Mouse (Mus musculus) heart, adult 8-10 months (tissue): ENCODE results near the gene Me3. TPM values are rescaled to one million over a fixed set of nuclear protein-coding genes. Genes with fewer than 3 reads are reported as not detected.
"Not testable (repeated sequence)": the region's sequence is repeated elsewhere in the genome, so short reads cannot be mapped to it uniquely, and the experiment has no call there.

Source experiments
- DNase-seq: peaks from one replicate; pipeline ENCODE4 v3.0.0; 2022; ENCODE audit warnings: low spot score
- total RNA-seq, 4 experiments: library from RNA; stranded (reverse); gene quantifications; 2 replicates each; pipeline ENCODE4 v1.2.4; 2022

Gene Me3
- total RNA-seq, 4 experiments from 2014 or later, result 141 to 151 (median 146) TPM

DNA sequence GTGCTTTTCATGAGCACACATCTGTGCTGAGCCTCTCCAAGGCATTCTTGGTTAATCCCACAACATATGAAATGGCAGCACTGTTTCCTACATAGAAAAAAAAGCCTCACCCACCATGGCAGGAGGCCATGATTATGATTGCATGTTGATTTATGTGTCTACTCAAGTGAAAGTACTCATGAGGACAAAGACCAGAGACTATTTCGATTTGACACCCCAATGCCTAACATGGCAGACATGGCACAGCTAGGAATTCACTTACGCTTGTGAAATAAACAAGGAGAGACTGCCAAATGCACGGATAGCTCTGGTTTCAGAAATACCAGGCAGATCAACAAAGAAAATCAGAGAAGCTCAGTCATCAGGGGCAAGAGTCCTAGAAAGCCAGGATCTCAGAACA is 96.2 kb downstream of the Me3 start:
- DNase-seq, result no peak

GRCm38 (mm10) chr7:89730514-89730913 is 98.3 kb downstream of the Me3 start:
- no peak for DNase-seq

DNA sequence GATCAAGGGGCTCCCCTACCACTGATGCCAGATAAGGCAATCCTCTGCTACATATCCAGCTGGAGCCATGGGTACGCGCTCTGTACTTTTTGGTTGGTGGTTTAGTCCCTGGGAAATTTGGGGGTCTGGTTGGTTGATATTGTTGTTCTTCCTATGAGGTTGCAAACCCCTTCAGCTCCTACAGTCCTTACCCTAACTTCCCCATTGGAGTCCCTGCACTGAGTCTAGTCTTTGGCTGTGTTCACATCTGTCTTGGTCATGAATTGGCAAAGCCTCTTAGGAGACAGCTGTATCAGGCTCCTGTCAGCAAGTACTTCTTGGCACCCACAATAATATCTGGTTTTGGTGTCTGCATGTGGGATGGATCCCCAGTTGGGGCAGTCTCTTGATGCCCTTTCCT is 98.9 kb downstream of the Me3 start:
- DNase-seq, result not testable (repeated sequence)

DNA sequence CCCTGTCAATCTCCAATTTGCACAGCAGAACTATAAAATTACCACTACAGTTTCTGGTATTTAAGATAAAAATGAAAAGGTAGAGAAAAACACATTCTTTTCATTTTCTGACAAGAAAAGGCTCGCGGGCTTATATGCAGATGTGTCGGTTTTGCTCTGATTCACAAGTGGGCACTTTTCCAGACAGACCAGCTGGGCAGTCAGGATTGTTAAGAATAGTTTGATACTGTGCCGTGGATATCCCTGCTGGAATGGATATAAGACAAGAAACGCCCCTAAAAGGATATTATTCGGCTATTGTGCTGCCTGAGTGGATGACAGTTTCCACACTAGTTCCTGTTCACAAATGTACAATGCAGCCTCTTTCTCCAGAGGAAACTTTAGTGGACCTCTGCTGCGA is 116.2 kb downstream of the Me3 start:
- DNase-seq, result peak; percentile 26

- DNase-seq, result no peak
These were observed 117.0 kb downstream of the Me3 start for GRCm38 (mm10) chr7:89749183-89749582.

GRCm38 (mm10) chr7:89766678-89767508 is 134.7 kb downstream of the Me3 start:
- no peak for DNase-seq

GRCm38 (mm10) chr7:89769106-89769896 is 137.1 kb downstream of the Me3 start:
- no peak for DNase-seq

DNA sequence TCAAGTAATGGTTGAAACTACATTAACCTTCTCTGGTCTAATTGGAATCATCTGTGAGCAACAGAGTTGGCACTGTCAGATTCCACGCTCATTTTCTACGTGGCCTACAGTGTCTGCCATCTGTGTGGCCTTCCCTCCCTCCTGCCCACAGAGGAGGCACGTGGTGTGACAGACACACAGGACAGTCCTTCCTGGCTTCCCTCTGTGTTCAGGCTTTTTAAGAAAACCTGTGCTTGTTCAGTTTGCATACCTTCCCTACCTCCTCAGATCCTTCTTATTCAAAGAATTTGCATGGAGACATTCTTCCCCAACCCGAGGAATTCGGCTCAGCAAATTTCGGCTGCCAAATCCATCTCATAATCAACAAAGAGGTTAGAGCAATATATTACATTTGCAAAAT is 137.8 kb downstream of the Me3 start:
- DNase-seq, result no peak

DNA sequence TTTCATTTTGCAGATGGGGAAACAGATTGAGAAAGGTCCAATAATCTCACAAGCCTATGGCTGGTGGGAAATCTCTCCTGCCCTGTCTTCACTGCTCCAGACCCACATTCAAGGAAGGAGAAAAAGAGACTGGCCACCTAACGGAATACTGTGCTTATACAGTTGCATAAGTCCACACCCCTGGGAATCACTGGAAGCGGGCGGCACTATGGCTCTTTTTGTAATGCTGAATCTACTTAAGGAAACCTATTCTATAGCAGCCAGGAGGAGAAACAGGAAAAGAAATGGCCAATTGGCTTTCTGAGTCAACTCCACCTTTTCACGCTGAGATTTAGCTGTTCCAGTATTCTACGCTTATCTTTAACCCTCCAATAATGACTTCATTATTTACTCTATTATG is 140.7 kb downstream of the Me3 start:
- no peak for DNase-seq

DNA sequence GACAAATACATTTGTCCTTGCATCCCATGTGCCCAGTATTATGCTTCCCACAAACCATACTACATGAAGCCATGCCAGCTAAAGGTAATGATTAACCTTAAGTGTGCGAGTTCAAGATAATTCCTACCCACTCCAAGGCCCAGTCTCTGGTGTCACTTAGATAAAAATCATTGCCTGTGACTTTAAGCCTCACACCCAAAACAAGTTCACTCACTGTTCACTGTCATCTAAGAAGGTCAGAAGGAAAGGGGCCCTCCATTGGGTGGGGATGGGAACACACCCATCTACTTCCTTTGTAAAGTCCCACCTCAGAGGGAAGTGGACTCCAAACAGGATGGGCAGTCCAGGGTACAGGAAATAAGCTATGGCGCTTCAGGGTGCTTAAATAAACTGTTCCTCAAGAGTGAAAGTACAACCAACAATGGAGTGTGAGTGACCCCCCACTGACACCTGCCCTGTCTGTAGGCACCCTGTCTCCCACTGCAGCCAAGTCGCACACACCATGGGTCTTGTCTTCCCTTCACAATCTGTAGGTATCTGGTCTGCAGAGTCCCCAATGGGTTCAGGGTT is 141.2 kb downstream of the Me3 start:
- DNase-seq, result peak; percentile 64

GRCm38 (mm10) chr7:89773926-89774325 is 141.7 kb downstream of the Me3 start:
- DNase-seq, result no peak

DNA sequence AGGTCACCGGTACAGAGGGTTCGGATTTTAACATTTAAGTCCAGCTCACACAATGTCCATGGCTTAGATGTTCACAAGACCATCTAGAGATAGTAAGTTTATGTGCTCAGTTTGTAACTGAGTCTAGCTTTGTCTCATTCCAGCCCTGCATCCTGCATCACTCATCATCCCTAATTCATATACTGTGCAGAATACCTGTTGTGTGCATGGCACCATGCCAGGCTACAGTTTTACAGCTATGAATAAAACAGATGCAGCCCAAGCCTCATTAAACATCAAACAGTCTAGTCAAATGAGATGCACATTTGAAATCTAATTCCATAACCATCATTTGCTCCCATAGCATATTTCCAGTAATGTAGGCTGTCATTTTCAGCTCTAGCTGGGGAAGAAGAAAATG is 143.7 kb downstream of the Me3 start:
- no peak for DNase-seq

- DNase-seq, result no peak
These were observed 149.2 kb downstream of the Me3 start for GRCm38 (mm10) chr7:89781391-89781790.

DNA sequence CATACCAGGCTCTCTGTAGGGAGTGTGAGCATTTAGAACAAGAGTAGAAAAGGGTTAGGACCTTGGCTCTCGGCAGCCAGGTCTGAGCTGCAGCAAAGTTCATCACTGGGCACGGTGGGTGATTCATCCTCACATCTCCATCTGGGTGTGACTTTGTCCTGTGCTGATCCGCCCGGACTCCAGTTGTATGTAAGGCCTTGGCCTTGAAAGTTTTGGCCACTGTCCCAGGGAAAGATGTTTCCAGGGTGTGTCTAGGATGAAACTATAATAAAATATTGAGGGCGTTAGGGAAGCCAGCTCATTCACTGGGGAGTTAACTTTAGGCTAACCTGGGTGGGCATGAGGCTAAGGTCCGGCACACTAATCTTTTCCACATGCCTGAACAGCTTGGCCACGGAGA is 155.5 kb downstream of the Me3 start:
- DNase-seq, result peak; percentile 17

DNA sequence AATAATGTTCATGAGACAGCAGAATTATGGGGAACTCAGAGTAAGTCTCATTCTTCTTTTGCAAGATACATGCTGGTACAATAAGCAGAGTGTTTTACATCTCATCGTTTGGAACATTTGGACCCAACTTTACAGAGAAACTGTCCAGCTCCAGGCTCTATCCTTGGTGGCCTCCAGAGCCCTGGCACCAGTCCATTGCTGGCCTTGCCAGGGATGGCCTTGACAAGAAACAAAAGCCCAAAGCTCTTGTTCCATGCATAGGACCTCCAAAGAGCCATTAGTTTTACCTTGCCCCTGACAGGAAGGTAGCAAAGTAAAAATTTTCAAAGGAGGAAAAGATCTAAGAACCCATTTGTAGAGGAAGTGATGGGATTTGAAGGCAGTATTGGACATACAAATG is 160.4 kb downstream of the Me3 start:
- DNase-seq, result no peak

- DNase-seq, result no peak
These were observed 163.2 kb downstream of the Me3 start for GRCm38 (mm10) chr7:89795366-89795765.

GRCm38 (mm10) chr7:89796351-89796801 is 164.2 kb downstream of the Me3 start:
- no peak for DNase-seq

DNA sequence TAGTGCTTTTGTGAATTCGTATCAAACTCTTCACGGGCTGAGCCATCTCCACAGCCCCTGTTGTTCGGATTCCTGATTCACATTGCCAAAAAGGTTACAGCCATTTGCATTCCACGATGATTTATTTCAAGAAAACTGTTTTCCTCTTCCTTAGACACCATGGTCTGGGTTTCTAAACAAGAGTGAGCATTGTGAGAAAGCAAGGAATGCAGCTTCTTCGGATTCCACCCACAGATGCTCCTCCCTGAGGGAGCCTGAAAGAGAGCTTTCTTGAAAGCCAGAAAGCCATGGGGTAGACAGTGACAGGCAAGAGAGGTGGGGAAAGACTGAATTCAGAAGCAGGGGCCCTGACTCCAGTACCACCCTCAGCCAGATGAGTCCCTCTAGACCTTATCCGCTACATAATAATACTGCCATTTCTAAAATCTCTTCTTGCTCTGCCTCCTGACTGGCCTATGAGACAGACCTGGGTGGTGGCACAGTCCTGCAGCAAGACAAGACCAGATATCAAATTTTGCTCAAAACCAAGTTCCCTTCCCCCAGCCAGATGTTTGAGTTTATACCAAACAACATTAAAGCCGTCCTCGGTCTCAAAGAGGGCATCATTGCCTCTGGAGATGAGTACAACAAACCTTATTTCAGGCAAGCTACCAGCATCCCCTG is 166.3 kb downstream of the Me3 start:
- no peak for DNase-seq

GRCm38 (mm10) chr7:89802447-89802846 is 170.3 kb downstream of the Me3 start:
- no peak for DNase-seq

- DNase-seq, result no peak
These were observed 171.8 kb downstream of the Me3 start for GRCm38 (mm10) chr7:89803966-89804365.

- DNase-seq, result no peak
These were observed 177.2 kb downstream of the Me3 start for GRCm38 (mm10) chr7:89809400-89809799.
